Mouse (Mus musculus) monocyte, adult 5-6 weeks (primary cell): ENCODE results near the gene Krt25. TPM values are rescaled to one million over a fixed set of nuclear protein-coding genes. Genes with fewer than 3 reads are reported as not detected.

Experiments
- ATAC-seq: fragments of 153-309, 156-312 bp; replicated peaks from 2 replicates; pipeline ENCODE4 v1.8.0; 2017; ENCODE audit warnings: mild to moderate bottlenecking; ENCODE audit not compliant: low TSS enrichment, insufficient number of reproducible peaks, severe bottlenecking, poor library complexity, low FRiP score
- total RNA-seq: library from RNA; stranded (forward); fragments of 200-1000, 200-491, 200-594 nt; gene quantifications from 3 replicates; pipeline ENCODE4 v1.2.3, GENCODE M21; 2017

Krt25 gene
- total RNA-seq, 1 experiment from 2014 or later = not detected

DNA sequence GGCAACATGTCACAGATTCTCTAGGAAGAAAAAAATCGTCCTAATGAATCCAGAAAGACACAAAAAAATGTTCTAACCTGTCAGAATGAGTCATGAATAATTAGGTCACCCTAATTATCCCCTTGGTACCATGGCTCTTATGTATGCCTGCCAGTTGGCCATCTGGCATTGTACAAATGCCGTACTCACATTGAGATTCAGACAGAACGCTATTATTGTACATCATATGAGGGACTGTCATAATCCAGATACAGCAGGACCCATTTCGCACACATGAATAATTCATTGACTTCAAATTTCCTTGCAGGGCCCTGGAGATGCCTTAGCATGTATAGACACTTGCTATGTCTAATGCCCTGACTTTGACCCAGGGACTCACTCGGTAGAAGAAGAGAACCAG lies 38.7 kb downstream of the Krt25 start:
- ATAC-seq = no peak

- ATAC-seq = no peak
These were observed 39.4 kb downstream of the Krt25 start for GRCm38 (mm10) chr11:99283334-99283733.

DNA sequence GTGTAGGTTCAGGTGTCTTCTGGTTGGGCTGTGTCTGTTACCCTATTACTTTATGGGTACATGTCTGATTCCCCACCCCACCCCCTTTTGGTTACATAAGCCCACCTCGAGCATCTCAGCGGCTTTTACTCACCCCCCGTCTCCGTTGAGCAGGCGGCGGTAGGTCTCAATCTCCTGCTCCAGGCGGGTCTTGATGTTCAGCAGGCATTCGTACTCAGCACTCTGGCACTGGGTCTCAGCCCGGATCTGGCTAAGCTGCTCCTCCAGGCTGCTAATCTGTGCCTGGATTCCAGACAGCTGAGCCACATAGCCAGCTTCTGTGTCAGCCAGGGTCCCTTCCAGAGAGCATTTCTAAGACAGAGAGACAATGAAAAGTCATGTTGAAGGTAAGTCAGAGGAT lies 41.6 kb downstream of the Krt25 start:
- no peak for ATAC-seq

DNA sequence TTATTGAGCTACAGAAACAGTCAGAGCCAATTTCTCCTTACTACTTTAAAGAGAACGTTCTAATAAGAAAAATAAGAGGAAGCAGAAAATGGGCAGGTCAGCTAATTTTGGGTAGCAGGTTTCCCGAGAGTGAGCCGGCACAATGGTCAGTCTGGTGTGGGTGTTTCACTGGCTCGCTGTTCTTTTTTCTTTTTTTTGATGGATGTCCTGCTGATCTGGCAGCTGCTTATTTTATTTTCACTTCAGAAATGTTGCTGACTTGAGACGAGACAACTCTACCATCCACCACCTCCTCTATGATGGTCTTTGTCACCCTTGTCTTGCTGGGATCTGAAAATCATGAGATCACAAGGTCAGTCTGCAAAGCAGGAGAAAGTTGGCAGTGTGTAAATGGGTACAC lies 42.8 kb downstream of the Krt25 start:
- ATAC-seq = no peak

DNA sequence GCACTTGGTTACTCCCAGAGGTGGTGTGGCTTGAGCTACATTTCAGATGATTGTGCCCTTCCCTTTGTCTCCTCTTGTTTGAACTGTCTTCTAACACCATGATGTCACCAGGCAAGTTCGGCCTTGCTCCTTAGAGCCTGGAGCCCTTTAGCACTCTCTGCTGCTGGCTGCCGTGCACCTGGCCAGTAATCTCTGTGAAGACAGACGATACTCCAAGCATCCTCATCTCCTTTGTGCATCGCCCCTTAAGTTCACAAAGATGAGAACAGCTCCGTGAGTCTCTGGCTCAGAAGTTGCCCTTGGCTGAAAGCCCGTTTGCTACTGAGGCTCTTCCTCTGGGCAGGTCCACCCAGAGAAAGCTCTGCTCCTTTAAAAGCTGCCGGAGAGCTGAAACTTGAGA lies 46.0 kb downstream of the Krt25 start:
- no peak for ATAC-seq

- ATAC-seq = no peak
These were observed 47.1 kb downstream of the Krt25 start for GRCm38 (mm10) chr11:99275624-99276023.

DNA sequence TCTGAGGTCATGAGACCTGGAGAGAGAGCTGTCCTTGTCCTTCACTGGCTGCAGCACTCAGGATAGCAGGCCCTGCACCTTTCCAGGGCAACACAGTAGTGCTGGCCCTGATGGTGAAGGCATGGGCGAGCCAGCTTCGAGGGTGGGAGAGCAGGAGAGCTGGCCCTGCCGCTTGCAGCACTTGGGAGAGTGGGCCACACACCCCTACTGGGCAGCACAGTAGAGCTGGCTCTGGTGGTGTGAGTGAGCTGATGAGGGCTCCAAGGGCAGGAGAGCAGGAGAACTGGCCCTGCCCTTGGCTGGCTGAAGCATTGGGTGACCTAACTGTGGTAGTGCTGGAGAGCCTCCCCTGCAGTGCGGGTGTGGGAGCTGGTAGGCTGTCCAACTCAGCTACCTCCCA lies 50.0 kb downstream of the Krt25 start:
- no peak for ATAC-seq

GRCm38 (mm10) chr11:99269192-99269591 lies 53.6 kb downstream of the Krt25 start:
- no peak for ATAC-seq

GRCm38 (mm10) chr11:99265796-99266195 lies 57.0 kb downstream of the Krt25 start:
- no peak for ATAC-seq

Other genes starting within 250 kb of the Krt25 start
- gene Tns4, start 233.6 kb downstream of the Krt25 start, total RNA-seq = 4.1 to 6.4 TPM (median 4.2 TPM) in 3 replicates
- gene Ccr7, start 167.9 kb downstream of the Krt25 start, total RNA-seq = 13.3 to 31.2 TPM (median 29.2 TPM) in 3 replicates
- 270 to 349 TPM (median 329 TPM) in 3 replicates for gene Smarce1, start 91.9 kb downstream of the Krt25 start, total RNA-seq
- gene Krt222, start 78.9 kb downstream of the Krt25 start, total RNA-seq = 0.64 to 3.8 TPM (median 1.7 TPM) in 3 replicates
- not detected in 3 replicates for gene Krt24, start 37.7 kb downstream of the Krt25 start, total RNA-seq
- gene Krt26, start 15.0 kb upstream of the Krt25 start, total RNA-seq = not detected in 3 replicates
- not detected in 3 replicates for gene Krt27, start 28.2 kb upstream of the Krt25 start, total RNA-seq
- not detected in 3 replicates for gene Krt28, start 52.0 kb upstream of the Krt25 start, total RNA-seq
- gene Krt10, start 66.4 kb upstream of the Krt25 start, total RNA-seq = 0.29 to 3.1 TPM (median 1.6 TPM) in 3 replicates
- gene Krt12, start 99.3 kb upstream of the Krt25 start, total RNA-seq = not detected in 3 replicates
- not detected in 3 replicates for gene Krt20, start 115.2 kb upstream of the Krt25 start, total RNA-seq
- gene Krt23, start 170.2 kb upstream of the Krt25 start, total RNA-seq = not detected in 3 replicates
- not detected in 3 replicates for gene Krt39, start 198.4 kb upstream of the Krt25 start, total RNA-seq
- not detected in 3 replicates for gene Krt40, start 220.2 kb upstream of the Krt25 start, total RNA-seq
- gene Krtap3-3, start 227.9 kb upstream of the Krt25 start, total RNA-seq = not detected in 3 replicates
- gene Krtap3-2, start 233.9 kb upstream of the Krt25 start, total RNA-seq = not detected in 3 replicates
- not detected in 3 replicates for gene Gm11939, start 236.5 kb upstream of the Krt25 start, total RNA-seq
- not detected in 3 replicates for gene Krtap3-1, start 243.7 kb upstream of the Krt25 start, total RNA-seq